Mouse (Mus musculus): ENCODE measurements around the gene Mthfsd. TPM values are rescaled to one million over a fixed set of nuclear protein-coding genes. Genes with fewer than 3 reads are reported as not detected.
A peak's percentile ranks its signal among the peaks of the same experiment; 100 is the strongest.
"Not testable (repeated sequence)": the region's sequence is repeated elsewhere in the genome, so short reads cannot be mapped to it uniquely, and the experiment has no call there.

Gene Mthfsd
- 70.3 and 73.6 TPM in 2 replicates for polyA plus RNA-seq (2012; rRNA removed)

DNA sequence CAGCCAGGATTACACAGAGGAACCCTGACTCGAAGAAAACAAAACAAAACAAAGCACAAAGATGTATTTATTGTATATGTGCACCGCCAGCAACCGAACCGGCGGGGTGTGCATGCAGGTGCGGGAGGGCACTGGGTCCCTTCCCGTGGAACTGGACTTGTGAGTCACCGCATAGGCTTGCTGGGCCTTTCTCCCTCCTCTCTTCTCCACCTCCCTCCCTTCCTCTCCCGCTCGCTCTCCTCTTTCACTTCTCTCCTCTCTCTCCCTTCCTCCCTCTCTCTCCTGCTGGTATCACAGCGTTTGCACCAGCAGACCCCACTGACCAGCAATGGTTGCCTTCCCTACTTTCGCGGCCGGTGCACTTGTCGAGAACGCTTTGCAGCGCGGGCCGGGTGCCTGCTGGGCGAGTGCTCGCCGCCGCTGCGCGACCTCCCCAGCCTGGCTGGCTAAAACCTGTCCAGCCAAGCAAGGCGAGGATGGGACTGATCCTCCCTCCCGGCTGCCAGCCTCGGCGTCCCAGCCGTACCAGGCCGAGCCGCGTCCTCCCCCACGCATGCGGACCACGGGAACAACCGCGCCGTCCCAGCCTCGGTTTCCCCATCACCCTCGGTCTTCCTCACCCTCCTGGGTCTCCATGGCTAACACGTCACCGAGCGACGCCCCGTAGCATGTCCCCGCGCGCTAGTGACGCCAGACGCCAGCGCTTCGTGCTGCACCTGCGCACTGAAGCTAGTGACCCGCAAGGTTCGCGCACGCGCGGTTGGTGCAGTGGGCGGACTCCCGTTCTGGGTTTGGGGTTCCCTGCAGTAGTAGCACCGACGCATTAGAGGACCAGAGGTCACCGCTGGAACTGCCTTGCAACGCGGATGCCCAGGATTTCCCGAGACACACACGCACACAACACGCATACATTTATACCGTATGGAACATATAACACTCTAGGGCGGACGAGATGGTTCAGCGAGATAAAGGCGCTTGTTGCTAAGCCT, at the start of gene Mthfsd:
Gene Mthfsd, minus strand, starts transcription at position 725 of the 989 bp plus-strand sequence.
- H3K36me3 ChIP-seq (ENCODE audit: control insufficient read depth, insufficient read depth, low read length) = no peaks in the 10 kb centered on the region
- H3K4me3 ChIP-seq (ENCODE audit: control insufficient read depth, low read depth, low read length) = peak within 1 kb of the TSS; percentile 97
- no peaks in the 10 kb centered on the region for H3K27me3 ChIP-seq (ENCODE audit: control insufficient read depth, insufficient read depth, low read length)
- H3K27ac ChIP-seq (ENCODE audit: control insufficient read depth, insufficient read depth, low read depth, low read length) = peak within 1 kb of the TSS; percentile 77
- peaks cover 9% of the 10 kb centered on the region for H3K4me1 ChIP-seq (ENCODE audit: control insufficient read depth, insufficient read depth, low read length)
- TF ChIP-seq CTCF (IDR thresholded peaks at IDR 0.05; ENCODE audit: control insufficient read depth, insufficient read depth, insufficient replicate concordance, low read depth, low read length) (no peak), POLR2A (IDR thresholded peaks at IDR 0.05; ENCODE audit: control insufficient read depth, low read depth, low read length) (peak; percentile 60; the same call in 1 of the 2 replicates)

DNA sequence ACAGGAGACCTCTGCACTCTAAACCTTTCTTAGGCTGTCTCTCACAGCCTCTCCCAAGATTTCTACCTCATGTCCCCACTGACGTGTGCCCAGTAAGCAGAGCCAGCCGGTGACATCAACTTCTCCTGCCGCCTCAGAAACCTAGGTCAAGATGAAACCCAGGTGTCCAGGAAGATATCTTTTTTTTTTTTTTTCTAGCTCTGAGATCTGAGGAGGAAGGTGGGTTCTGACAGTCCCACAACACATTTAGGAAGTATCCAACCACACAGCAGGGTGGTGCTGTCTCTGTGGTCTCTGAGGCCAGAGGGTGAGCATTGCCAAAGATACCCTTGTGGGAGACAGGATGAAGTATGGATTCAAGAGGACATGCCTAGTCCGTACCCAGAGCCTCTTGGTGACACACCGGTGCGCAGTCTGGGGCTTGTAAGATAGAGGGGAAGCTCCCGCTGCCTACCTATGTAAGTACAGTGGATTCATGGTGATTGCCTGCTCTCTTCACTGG, 48.8 kb upstream of the Mthfsd start:
- Histone ChIP-seq H3K36me3 (ENCODE audit: control insufficient read depth, insufficient read depth, low read length) (no peaks in the 10 kb centered on the region), H3K4me1 (ENCODE audit: control insufficient read depth, insufficient read depth, low read length) (no peaks in the 10 kb centered on the region; the same call in 1 of the 2 replicates), H3K27ac (ENCODE audit: control insufficient read depth, insufficient read depth, low read depth, low read length) (no peak overlapping the region), H3K4me3 (ENCODE audit: control insufficient read depth, low read depth, low read length) (no peak overlapping the region), H3K27me3 (ENCODE audit: control insufficient read depth, insufficient read depth, low read length) (no peaks in the 10 kb centered on the region)
- TF ChIP-seq CTCF (IDR thresholded peaks at IDR 0.05; ENCODE audit: control insufficient read depth, insufficient read depth, insufficient replicate concordance, low read depth, low read length) (no peak), POLR2A (IDR thresholded peaks at IDR 0.05; ENCODE audit: control insufficient read depth, low read depth, low read length) (no peak)

DNA sequence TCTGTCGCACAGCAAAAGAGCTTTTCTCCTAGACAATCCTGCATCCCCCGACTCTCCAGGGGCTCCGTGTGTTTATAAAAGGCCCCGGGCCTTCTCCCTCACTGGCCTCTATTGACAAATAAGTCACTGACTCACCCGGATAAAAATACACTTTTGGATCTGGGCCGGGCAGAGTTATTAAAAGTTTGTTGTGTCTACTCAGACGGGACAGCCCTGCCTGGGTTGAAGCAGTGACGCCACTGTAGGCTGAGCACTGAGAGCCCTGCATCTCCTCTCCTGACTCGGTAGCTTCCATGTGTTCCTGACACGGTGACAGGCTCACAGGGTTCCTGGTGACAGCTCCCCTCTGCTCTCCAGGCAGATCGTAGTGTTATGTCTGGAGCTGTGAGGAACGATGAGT, 44.2 kb upstream of the Mthfsd start:
- Histone ChIP-seq H3K4me3 (ENCODE audit: control insufficient read depth, low read depth, low read length) (no peak overlapping the region), H3K4me1 (ENCODE audit: control insufficient read depth, insufficient read depth, low read length) (no peaks in the 10 kb centered on the region; the same call in 1 of the 2 replicates), H3K27ac (ENCODE audit: control insufficient read depth, insufficient read depth, low read depth, low read length) (no peak overlapping the region), H3K36me3 (ENCODE audit: control insufficient read depth, insufficient read depth, low read length) (no peaks in the 10 kb centered on the region), H3K27me3 (ENCODE audit: control insufficient read depth, insufficient read depth, low read length) (no peaks in the 10 kb centered on the region)
- TF ChIP-seq POLR2A (IDR thresholded peaks at IDR 0.05; ENCODE audit: control insufficient read depth, low read depth, low read length) (no peak), CTCF (IDR thresholded peaks at IDR 0.05; ENCODE audit: control insufficient read depth, insufficient read depth, insufficient replicate concordance, low read depth, low read length) (no peak)

DNA sequence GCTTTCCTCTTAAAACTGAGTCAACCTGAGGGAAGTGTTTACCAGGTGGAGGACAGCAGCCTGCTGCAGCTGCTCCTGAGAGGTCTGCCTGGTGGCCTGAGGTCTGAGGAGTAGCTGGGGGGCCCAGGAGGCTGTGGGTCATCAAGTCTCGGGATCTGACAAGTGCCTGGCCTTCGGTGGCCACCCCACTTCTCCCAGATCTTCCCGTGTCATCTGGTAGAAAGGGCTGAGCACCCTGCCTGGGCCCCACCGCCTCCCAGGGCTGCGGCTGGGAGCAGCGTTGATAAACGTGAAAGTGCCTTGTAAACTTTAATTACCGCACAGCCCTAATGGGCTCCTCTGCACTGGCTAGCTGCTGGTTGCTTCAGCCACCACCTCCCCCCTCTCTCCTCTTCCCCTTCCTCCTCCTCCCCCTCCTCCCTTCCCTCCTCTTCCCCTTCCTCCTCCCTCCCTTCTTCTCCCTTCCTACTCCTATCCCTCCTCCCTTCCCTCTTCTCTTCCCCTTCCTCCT, 40.4 kb upstream of the Mthfsd start:
- Histone ChIP-seq H3K36me3 (ENCODE audit: control insufficient read depth, insufficient read depth, low read length) (no peaks in the 10 kb centered on the region), H3K27me3 (ENCODE audit: control insufficient read depth, insufficient read depth, low read length) (no peaks in the 10 kb centered on the region), H3K4me3 (ENCODE audit: control insufficient read depth, low read depth, low read length) (no peak overlapping the region), H3K4me1 (ENCODE audit: control insufficient read depth, insufficient read depth, low read length) (no peaks in the 10 kb centered on the region), H3K27ac (ENCODE audit: control insufficient read depth, insufficient read depth, low read depth, low read length) (no peak overlapping the region)
- TF ChIP-seq POLR2A (IDR thresholded peaks at IDR 0.05; ENCODE audit: control insufficient read depth, low read depth, low read length) = no peak
- TF ChIP-seq CTCF (IDR thresholded peaks at IDR 0.05; ENCODE audit: control insufficient read depth, insufficient read depth, insufficient replicate concordance, low read depth, low read length) = no peak

DNA sequence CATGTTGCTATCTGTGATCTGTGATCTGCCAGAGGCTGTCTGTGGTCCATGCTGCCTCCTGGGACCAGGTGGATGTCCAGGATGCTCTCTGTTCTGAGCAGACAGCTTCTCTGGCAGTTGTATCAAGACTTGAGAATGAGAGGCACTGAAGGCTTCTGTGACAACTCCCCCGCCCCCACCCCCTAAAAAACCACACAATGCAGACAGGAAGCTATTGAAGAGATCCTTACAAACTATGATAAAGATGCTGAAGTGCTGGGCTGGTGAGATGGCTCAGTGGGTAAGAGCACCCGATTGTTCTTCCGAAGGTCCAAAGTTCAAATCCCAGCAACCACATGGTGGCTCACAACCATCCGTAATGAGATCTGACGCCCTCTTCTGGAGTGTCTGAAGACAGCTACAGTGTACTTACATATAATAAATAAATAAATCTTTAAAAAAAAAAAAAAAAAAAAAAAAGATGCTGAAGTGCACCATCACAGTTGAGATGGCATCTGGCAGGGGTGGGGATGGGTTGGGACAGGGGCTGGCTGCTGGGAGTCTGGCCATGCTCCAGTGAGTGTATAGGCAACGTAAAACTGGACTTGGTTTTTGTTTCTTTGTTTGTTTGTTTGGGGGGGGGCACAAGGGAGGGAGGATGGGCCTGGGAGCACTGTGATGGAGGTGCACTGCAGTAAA, 37.4 kb upstream of the Mthfsd start:
- H3K4me3 ChIP-seq (ENCODE audit: control insufficient read depth, low read depth, low read length); H3K4me1 ChIP-seq (ENCODE audit: control insufficient read depth, insufficient read depth, low read length); H3K27ac ChIP-seq (ENCODE audit: control insufficient read depth, insufficient read depth, low read depth, low read length); H3K36me3 ChIP-seq (ENCODE audit: control insufficient read depth, insufficient read depth, low read length); H3K27me3 ChIP-seq (ENCODE audit: control insufficient read depth, insufficient read depth, low read length): not testable (repeated sequence)

DNA sequence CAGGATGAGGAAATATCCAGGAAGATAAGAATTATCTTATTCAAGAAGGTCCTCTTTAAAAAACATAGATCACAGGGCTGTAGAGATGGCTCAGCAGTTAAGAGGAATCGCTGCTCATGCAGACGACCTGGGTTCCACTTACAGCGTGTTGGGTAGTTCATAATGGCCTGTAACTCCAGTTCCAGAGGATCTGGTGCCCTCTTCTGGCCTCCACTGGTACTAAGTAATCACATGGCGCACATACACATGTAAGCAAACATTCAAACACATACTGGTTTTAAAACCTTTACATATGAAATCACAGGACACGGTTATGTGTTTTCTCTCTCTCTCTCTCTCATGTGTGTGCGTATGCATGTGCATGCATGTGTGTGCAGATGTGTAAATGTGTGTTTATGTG, 28.7 kb upstream of the Mthfsd start:
- Histone ChIP-seq H3K27ac (ENCODE audit: control insufficient read depth, insufficient read depth, low read depth, low read length) (no peak overlapping the region), H3K4me1 (ENCODE audit: control insufficient read depth, insufficient read depth, low read length) (peaks cover 4% of the 10 kb centered on the region), H3K4me3 (ENCODE audit: control insufficient read depth, low read depth, low read length) (no peak overlapping the region), H3K36me3 (ENCODE audit: control insufficient read depth, insufficient read depth, low read length) (no peaks in the 10 kb centered on the region), H3K27me3 (ENCODE audit: control insufficient read depth, insufficient read depth, low read length) (no peaks in the 10 kb centered on the region)
- TF ChIP-seq POLR2A (IDR thresholded peaks at IDR 0.05; ENCODE audit: control insufficient read depth, low read depth, low read length) = no peak
- no peak for TF ChIP-seq CTCF (IDR thresholded peaks at IDR 0.05; ENCODE audit: control insufficient read depth, insufficient read depth, insufficient replicate concordance, low read depth, low read length)

DNA sequence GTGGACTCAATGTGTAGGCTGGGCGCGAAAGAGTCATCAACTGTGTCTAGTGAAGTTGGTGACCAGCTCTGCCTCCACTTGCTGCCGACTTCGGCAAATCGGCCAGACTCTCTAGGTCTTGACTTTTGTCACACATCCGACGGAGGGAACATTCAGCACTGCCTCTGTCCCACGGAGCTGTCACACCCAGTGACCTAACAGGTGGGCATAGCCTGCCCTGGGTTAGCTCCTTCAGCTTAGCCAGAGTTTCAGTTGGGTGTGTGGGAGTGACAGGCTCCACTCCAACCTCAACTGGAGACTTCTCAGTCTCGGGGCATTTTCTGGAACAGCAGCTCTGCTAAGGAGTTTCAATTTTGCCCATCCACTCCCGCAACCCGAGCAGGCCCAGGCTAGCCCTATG, 26.3 kb upstream of the Mthfsd start:
- Histone ChIP-seq H3K27ac (ENCODE audit: control insufficient read depth, insufficient read depth, low read depth, low read length) (no peak overlapping the region), H3K36me3 (ENCODE audit: control insufficient read depth, insufficient read depth, low read length) (no peaks in the 10 kb centered on the region), H3K27me3 (ENCODE audit: control insufficient read depth, insufficient read depth, low read length) (no peaks in the 10 kb centered on the region), H3K4me1 (ENCODE audit: control insufficient read depth, insufficient read depth, low read length) (peaks cover 4% of the 10 kb centered on the region), H3K4me3 (ENCODE audit: control insufficient read depth, low read depth, low read length) (no peak overlapping the region)
- TF ChIP-seq CTCF (IDR thresholded peaks at IDR 0.05; ENCODE audit: control insufficient read depth, insufficient read depth, insufficient replicate concordance, low read depth, low read length) = no peak
